Mouse (Mus musculus) brain, embryonic 14.5 days (tissue): ENCODE measurements around the gene Ubox5.

Source experiments
- CTCF ChIP-seq: fragments of 200-500 bp; IDR thresholded peaks from 2 replicates; pipeline ENCODE4 v1.5.1; 2012; ENCODE audit warnings: inconsistent platforms, mild to moderate bottlenecking, moderate library complexity, borderline replicate concordance; ENCODE audit not compliant: insufficient read depth, insufficient read length; ENCODE audit errors: extremely low read depth
- POLR2A ChIP-seq: fragments of 200-500 bp; IDR thresholded peaks from 2 replicates; pipeline ENCODE4 v1.6.1; 2012; ENCODE audit warnings: mild to moderate bottlenecking, inconsistent platforms, borderline replicate concordance; ENCODE audit not compliant: poor library complexity, insufficient read depth, insufficient read length, severe bottlenecking; ENCODE audit errors: extremely low read depth

- TF ChIP-seq POLR2A (no peak), CTCF (no peak)
These were observed 71.8 kb downstream of the Ubox5 start for GRCm38 (mm10) chr2:130558015-130558414.
